Mouse (Mus musculus) megakaryocyte, embryonic 14.5 days (primary cell): Measurements from ENCODE around the gene Stub1.

ENCODE experiments used
- FLI1 ChIP-seq: IDR thresholded peaks from 2 replicates; pipeline ENCODE4 v1.6.1; 2012; ENCODE audit warnings: low read length, inconsistent platforms, mixed read lengths
- GATA1 ChIP-seq: IDR thresholded peaks from 3 replicates; pipeline ENCODE4 v1.6.1; 2012; ENCODE audit warnings: mixed read lengths, low read length, inconsistent platforms, borderline replicate concordance

DNA sequence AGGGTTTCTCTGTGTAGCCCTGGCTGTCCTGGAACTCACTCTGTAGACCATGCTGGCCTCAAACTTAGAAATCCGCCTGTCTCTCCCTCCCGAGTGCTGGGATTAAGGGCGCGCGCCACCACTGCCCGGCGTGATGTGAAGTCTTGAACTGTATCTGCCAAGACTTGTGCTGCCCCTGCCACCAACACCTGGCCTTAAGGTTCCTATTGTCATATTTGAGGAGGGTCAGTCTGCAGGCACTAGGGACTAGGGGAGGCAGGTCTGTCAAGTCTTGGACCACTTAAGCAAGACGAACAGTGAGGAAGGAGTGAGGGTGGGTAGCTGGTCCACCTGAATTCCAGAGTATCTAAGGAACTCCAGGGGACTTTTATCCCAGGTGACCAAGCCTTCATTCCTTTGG, 36.3 kb upstream of the Stub1 start:
- no peak for TF ChIP-seq FLI1
- TF ChIP-seq GATA1: no peak
